Mouse (Mus musculus): ENCODE data around the gene Mdh2.

Mdh2 gene

DNA sequence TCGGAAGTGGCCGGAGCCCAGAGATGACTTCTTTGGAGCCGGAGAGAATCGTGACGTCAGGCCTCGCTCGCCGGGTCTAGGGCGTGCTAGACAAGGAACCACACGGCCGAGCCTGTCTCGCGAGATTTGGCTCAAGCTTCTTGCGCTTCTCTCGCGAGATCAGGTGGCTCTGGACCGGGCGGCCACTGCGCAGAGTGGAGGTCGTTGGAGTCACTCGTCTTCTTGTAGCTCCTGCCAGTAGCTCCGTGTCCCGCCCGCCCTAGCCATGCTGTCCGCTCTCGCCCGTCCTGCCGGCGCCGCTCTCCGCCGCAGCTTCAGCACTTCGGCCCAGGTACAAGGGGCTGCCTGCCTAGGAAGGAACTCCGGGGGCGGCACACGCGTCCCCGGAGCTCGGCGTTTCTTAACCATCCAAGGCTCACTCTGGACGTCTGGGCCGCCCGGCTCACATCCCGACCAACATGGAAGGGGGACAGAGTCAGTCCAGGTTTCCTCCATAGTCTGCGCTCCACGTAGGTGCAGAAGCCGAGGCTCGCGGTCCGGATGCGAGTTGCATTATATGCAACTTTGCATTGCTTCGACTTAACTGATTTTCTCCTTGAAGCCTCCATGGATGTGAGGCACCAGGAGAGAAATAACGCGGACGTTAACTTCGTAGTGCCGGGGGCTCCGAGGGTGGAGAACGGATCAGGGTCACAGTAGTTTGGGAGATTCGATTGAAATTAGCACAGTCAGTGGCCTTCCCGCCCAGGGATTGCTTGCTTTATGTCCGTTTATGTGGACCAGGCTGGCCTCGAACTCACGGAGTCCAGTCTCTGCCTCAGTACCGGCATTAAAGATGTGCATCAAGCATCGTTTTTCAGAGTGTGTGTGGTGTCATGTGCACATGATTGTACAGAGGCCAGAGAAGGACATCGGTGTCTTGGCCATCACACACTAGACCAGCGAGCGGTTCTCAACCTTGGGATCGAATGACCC, at the start of gene Mdh2:
Gene Mdh2, plus strand, starts transcription at position 10 of the 975 bp plus-strand sequence.
- DNase-seq (ENCODE audit: inconsistent ontology term), result peak; percentile 99

DNA sequence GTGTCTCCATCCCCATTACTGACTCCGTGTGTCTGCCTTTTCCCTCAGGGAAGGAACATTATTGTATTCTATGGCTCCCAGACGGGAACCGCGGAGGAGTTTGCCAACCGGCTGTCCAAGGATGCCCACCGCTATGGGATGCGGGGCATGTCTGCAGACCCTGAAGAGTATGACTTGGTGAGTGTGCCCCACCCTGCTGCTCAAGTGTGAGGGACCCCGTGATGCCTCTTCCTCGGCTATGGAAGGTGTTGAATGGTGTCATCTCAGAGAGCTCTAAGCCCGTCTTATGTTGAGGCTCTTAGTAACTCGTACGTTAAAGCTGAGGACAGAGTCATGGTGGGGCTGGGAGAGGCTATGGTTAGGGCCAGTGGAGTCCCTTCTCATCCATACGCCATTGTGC, 48.9 kb upstream of the Mdh2 start:
- DNase-seq (ENCODE audit: inconsistent ontology term), result no peak

DNA sequence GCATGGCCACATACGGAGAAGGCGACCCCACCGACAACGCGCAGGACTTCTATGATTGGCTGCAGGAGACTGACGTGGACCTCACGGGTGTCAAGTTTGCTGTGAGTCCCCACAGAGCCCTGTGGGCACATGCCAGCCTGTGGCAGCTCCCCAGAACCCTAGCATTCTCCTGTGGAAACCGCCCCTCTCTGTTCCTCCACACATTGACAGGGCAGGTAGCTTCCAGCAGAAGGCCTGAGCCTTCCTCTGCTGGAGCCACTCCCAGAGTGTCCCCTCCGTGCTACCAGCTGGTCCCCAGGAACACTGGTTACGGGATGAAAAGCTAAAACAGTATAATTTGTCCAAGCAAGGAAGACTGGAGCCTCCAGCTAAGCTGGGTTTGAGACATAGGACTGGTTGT, 48.0 kb upstream of the Mdh2 start:
- DNase-seq (ENCODE audit: inconsistent ontology term), result no peak

DNA sequence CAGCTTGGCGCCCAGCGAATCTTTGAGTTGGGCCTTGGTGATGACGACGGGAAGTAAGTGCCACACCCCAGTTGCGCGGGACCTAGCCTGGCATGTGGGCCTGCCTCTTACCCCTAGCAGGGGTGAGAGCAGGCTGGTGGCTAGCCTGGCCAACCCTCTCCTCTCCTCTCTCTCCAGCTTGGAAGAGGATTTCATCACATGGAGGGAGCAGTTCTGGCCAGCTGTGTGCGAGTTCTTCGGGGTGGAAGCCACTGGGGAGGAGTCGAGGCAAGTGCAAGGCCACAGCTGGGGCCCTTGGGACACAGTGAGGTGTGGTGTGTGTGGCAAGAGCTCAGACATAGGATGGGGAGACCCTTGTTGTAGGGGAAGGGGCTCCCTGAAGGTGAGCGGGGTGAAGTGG, 47.4 kb upstream of the Mdh2 start:
- DNase-seq (ENCODE audit: inconsistent ontology term), result no peak

DNA sequence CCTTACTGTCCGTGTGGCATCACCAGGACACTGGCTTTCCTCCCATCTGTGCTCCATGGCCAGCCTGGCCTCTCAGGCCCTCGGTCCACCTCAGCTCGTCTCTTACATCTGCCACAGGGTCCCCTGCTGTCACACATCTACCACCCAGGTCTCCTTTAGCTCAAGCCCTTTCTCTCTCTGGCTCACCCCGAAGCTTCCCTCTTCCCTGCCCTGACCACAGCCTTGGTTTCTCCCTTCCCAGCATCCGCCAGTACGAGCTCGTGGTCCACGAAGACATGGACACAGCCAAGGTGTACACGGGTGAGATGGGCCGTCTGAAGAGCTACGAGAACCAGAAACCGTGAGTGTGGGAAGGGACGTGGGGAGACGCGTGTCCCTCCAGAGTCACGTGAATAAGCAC, 47.0 kb upstream of the Mdh2 start:
- DNase-seq (ENCODE audit: inconsistent ontology term), result no peak

DNA sequence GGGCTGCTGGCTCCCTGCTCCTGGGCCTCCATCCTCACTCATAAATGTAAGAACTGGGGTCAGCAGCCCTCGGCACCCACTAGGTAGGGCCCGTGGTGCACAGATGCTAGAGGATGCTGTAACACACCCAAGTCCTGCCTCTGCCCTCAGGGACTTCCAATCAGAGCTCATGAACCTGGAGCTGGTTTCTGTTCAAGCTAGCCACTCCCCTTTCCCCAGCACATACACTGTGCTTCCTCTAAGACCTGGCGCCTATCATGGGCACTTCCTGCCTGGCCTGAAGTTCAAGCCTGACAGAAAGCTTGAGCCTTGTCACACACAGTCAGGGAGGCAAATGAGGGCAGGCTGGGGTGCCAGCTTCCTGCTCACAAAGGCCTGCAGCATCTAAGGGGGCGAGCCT, 45.2 kb upstream of the Mdh2 start:
- no peak for DNase-seq (ENCODE audit: inconsistent ontology term)

DNA sequence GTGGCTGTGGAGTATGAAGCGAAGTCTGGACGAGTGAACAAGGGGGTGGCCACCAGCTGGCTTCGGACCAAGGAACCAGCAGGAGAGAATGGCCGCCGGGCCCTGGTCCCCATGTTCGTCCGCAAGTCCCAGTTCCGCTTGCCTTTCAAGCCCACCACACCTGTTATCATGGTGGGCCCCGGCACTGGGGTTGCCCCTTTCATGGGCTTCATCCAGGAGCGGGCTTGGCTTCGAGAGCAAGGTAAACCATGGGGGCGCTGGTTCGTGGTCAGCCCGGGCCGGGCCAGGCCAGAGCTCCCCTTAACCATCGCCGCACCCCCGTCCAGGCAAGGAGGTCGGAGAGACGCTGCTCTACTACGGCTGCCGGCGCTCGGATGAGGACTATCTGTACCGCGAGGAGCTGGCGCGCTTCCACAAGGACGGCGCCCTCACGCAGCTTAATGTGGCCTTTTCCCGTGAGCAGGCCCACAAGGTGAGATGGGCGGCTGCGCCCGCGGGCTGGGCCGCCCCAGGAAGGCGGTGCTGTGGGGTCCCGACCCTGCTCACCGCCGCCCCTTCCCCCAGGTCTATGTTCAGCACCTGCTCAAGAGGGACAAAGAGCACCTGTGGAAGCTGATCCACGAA, 44.1 kb upstream of the Mdh2 start:
- no peak for DNase-seq (ENCODE audit: inconsistent ontology term)

DNA sequence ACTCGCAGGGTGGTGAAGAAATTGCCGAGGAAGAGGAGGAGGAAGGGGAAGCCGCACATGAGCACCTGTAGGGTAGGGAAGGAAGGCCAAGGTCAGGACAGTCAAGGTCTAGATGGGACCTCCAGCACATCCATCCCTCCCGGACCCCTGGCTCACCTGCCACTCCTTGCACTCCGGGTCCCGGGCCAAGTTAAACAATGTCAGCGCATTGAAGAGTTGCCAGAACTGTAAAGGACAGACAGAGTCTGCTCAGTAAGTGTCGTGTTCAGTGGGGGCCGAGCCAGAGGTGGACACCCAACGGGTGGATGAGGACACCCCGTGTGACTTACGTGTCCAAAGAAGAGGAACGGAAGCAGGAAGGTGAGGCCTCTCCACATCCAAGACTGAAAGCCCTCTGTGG, 42.5 kb upstream of the Mdh2 start:
- no peak for DNase-seq (ENCODE audit: inconsistent ontology term)

DNA sequence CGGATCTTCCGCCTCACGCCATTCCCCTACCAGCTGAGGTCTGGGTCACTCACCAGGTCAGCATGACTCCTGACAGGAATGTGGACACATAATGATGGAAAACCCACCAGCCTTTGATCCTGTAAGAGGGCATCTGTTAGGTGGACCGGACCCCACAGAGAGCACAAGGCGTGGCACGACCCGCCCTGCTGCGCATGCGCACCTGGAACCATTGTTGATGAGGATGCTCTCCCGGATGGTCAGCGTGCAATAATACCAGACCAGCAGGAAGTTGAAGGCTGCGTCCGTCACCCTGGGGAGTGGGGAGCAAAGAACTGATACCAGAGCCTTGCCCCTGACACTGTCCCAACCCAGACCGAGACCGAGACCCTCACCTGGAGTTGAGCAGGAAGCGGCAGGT, 41.7 kb upstream of the Mdh2 start:
- no peak for DNase-seq (ENCODE audit: inconsistent ontology term)

DNA sequence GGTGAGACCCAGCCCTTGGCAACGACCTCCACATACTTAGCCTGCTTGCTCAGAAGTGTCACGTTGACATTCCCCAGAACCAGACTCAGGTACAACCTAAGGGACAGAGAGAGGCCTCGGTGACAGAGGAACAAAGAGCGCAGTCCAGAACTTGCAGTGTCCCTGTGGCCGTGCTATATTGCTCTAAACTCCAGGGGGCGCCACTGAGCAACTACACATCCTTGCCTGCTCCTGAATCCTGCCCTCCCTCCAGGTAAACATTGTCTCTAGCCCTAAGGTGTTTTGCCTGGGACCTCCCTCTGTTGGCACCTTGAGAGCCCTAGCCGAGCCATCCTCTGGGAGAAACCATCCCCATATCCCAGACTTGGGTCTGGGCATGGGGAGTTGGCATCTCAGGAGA, 41.1 kb upstream of the Mdh2 start:
- DNase-seq (ENCODE audit: inconsistent ontology term), result no peak

DNA sequence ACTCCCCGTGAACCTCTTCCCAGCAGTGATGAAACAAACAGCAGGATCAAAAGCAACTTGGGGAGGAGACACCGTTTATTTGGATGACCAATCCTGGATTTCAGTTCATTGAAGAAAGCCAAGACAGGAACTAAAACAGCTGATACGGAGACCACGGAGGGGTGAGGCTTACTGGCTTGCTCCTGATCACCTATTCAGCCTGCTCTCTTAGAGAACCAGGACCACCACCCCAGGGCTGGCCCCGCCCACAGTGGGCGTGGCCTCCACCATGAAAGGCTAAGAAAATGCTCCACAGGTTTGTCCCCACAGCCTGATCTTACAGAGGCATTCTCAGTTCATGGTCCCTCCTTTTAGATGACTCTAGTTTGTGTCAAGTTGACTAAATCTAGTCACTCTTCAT, 40.0 kb upstream of the Mdh2 start:
- DNase-seq (ENCODE audit: inconsistent ontology term), result no peak

DNA sequence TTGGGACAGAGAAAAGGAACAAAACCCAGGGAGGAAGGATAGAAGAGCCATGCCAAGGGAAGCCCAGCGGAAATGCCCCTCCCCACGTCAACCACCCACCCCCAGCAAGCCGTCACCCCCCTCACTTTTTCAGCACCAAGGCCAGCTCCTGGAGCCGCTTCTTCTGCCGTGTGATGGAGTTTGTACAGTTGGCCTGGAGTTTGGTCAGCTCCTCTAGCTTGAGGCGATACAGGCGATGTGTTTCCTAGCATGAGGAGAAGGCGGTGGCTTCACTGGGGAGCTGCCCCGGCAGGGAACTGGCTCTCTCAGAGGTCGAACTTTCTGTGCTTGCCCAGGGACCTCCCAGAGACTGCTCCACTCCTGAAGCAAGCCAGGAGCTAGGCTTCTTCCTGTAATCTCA, 36.1 kb upstream of the Mdh2 start:
- no peak for DNase-seq (ENCODE audit: inconsistent ontology term)

DNA sequence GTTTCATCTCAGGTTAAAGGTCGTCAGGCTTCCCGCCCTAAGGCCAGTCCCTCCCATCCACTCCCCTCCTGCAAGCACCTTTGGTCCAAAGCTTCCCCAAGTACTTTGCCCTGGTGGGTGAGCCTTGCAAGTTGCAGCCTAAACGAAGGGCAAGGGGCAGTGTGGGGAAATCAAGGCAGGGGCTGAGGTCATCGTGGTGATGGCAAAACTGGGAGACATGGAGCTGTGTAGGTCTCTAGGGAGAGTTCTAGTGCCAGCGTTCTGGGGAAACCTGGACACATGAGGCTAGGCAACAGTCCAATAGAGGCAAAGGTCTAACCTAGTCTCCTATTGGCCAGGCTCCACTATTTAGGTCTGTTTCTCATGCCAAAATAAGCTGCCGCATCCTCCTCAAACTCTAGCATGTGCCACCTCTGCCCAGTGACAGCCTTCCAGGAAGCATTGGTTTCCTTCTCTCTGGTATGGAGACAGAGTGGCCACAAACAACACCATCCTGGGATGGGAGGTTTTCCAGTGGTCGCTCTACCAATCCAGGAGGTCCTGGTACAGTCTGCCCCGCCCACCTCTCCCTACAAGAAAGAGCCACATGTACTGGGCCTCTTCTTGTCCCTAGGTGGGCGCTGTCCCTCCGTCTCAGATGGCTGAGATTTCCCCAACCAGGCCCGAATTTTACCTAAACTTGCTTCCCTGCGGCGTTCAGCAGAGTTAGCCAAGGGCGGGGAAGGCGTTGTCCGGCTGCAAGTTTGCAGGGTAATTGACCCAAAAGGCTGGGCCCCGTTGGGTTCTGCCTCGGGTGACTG, 35.1 kb upstream of the Mdh2 start:
- DNase-seq (ENCODE audit: inconsistent ontology term), result peak; percentile 51

DNA sequence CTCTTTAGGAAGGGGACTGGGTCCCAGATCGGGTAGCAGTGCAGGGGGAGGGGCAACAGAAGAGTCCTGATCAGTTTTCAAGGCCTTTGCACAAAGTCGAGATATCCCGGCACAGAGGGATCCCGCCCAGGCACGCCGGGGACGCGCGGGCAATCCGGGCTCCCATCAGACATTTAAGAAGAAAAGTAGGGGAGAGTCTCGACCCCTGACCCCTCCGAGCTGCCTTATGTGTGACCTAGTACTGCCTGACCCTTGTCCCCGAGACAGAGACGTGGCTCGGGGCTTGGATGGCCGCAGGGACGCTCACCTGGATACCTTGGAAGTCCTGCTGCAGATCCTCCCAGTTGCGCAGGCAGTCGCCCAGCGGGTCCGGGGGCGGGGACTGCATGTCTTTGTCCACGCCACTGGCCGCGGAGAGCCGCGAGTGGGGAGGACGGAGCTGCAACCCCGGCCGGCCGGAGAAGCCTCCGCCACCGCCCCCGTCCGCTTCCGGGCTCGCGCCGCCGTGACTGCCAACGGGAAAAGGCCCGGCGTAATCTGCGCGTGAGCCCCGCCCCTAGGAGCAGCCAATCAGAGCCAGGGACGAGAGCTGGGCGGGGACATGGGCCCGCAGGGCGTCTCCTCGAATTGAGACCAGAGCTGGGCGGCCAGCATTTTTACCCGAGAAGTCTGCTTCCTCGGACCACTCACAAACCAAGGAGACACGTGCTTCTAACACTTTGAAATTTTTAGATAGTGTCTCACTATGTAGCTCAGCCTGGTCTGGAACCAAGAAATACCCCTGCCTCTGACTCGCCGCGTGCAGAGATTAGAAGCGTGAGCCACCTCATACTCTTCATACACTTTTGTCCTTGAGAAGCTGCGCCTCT, 34.3 kb upstream of the Mdh2 start, which contains the start of gene Tmem120a:
Gene Tmem120a, minus strand, starts transcription at position 708 of the 869 bp plus-strand sequence.
- DNase-seq (ENCODE audit: inconsistent ontology term), result peak; percentile 96

DNA sequence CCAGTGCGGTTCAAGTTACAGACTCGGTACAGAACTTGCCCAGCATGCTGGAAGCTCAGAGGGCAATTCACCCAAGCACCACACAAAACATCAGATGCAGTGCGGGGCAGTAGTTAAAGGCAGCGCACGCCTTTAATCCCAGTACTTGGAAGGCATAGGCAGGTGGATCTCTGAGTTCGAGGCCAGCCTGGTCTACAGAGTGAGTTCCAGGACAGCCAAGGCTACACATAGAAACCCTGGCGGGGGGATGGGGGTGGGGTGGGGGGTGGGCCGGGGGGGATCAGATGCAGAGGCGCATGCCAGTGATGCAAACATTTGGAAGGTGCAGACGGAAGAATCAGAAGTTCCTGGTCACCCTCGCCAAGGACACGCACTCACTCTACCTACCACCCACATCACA, 33.5 kb upstream of the Mdh2 start:
- no peak for DNase-seq (ENCODE audit: inconsistent ontology term)

DNA sequence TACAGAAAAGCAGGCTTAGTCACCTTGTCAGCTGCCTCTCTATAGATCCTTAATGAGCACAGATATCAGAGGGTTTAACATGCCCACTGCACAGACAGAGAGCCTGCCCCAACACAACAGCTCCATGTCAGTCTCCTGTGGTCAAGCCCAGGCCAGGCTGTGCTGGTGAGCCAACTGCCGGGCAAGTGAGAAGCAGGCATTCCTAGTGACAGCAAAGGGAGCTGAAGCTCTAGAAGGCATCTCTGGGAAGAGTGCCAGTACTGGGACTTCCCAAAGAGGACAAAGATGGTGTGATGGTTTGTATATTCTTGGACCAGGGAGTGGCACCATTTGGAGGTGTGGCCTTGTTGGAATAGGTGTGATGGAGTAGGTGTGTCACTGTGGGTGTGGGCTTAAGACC, 27.2 kb upstream of the Mdh2 start:
- peak; percentile 12 for DNase-seq (ENCODE audit: inconsistent ontology term)

DNA sequence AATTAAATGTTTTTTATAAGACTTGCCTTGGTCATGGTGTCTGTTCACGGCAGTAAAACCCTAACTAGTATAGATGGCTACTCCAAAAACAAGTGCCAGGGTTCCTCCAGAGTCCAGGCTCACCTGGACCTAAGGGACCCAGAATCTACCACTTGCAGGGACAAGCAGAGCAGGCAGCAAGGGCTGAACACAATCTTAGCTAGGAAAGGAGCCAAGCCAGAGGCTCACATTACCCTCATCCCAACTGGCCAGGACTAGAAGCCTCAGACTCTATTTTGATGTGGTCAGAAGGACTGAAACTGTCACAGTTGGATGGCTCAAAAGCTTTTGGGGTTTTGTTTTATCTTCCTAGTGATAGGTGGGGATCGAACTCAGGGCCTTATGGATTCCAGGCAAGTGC, 26.7 kb upstream of the Mdh2 start:
- DNase-seq (ENCODE audit: inconsistent ontology term), result no peak

DNA sequence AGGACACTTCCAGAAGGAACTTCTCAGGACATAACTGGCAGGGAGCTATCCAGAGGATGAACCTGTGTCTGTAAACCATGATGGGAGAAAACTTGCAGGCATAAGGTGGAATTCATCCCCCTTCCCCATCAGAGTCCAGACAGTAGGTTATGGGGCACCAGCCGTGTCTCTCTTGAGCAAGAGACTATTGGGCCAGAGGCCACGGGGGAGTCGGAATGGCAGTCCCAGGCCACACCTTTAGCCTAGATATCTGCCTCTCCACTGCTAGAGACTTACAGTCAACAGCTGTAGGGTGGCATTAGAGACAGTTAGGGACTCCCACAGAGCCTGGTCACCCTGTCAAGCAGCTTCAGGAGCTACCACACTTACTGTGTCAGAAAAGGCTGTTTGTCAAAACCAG, 16.4 kb upstream of the Mdh2 start:
- DNase-seq (ENCODE audit: inconsistent ontology term), result no peak

DNA sequence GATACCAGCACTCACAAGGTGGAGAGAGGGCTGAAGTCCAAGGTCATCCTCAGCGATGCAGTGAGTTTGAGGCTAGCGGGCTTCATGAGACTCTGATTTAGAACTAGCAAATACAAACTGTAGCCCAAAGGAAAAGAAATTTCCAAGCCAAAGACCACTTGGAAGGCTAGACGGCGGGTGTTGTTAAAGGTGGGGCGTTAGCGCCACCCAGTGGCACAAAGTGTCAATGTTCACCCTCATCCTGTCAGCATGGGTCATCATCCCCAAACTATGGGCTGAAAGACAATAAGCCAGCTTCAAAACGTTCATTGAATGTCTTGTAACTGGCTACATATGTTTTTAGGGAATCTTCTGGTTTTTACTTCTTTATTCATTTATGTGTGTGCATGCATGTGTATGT, 14.8 kb upstream of the Mdh2 start:
- peak; percentile 55 for DNase-seq (ENCODE audit: inconsistent ontology term)

DNA sequence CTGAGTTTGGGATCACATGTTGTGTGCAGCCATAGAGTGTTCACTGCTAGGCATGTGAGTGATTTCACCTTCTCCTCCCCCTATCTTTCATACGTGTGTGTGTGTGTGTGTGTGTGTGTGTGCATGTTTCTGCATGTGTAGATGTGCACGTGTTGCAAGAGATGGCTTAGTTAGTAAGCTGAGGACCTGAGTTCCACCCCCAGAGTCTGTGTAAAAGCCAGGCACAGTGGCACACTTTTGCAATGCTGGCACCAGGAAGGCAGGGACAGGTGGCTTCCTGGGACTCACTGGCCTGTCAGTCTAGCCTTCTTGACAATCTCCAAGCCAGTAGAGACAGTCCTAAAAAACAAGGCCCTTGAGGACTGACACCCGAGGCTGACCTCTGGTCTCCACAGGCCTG, 13.3 kb upstream of the Mdh2 start:
- DNase-seq (ENCODE audit: inconsistent ontology term), result no peak

DNA sequence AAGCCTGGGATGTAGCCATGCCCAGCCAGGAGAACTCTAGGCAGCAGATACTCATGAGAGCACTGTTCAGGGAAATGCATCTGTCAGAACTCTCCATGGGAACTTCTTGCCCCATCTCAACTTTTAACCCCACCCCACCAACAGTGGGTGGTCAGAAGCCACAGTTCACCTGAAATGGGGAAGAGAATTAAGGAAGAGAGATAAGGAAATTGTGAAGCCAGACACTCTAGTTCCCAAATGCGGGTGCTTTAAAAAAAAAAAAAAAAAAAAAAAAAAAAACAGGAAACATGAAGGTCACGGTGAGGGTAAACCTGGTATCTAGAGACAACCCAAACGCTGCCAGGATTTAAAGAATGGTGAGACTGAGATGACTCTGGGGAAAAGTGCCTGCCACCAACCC, 5.8 kb upstream of the Mdh2 start:
- DNase-seq (ENCODE audit: inconsistent ontology term), result no peak
